Mouse (Mus musculus) mature B cell (primary cell): ENCODE results near the gene Eps8l1.

ENCODE experiments used
- in situ Hi-C: fragments of 300-500 bp; cut with MboI; formaldehyde crosslinking; loops from 2 replicates; pipeline ENCODE4 v1.14.3; 2019

Gene Eps8l1

GRCm38 (mm10) chr7:4478021-4478795 is 17.7 kb downstream of the Eps8l1 start:
- in situ Hi-C loops: no loop called here

- in situ Hi-C loops: no loop called here
Observed at GRCm38 (mm10) chr7:4478796-4479291, 18.4 kb downstream of the Eps8l1 start.

GRCm38 (mm10) chr7:4479674-4480073 is 19.2 kb downstream of the Eps8l1 start:
- in situ Hi-C loops: no loop called here

- in situ Hi-C loops: no loop called here
Observed at GRCm38 (mm10) chr7:4482281-4482680, 21.8 kb downstream of the Eps8l1 start.

GRCm38 (mm10) chr7:4491308-4491707 is 30.8 kb downstream of the Eps8l1 start:
- in situ Hi-C loops: no loop called here

- in situ Hi-C loops: no loop called here
Observed at GRCm38 (mm10) chr7:4492284-4493224, 32.1 kb downstream of the Eps8l1 start.

- in situ Hi-C loops: no loop called here
Observed at GRCm38 (mm10) chr7:4493991-4494390, 33.5 kb downstream of the Eps8l1 start.

GRCm38 (mm10) chr7:4496468-4496867 is 36.0 kb downstream of the Eps8l1 start:
- in situ Hi-C loops: no loop called here

GRCm38 (mm10) chr7:4497271-4497903 is 36.9 kb downstream of the Eps8l1 start:
- in situ Hi-C loops: no loop called here

GRCm38 (mm10) chr7:4498251-4498650 is 37.8 kb downstream of the Eps8l1 start:
- in situ Hi-C loops: no loop called here

- in situ Hi-C loops: no loop called here
Observed at GRCm38 (mm10) chr7:4499034-4499433, 38.6 kb downstream of the Eps8l1 start.

- in situ Hi-C loops: no loop called here
Observed at GRCm38 (mm10) chr7:4500892-4501471, 40.5 kb downstream of the Eps8l1 start.

- in situ Hi-C loops: no loop called here
Observed at GRCm38 (mm10) chr7:4501558-4502397, 41.3 kb downstream of the Eps8l1 start, which contains the start of gene Ppp1r12c. Gene Ppp1r12c (minus strand): TSS chr7:4501680.

- in situ Hi-C loops: no loop called here
Observed at GRCm38 (mm10) chr7:4502421-4503090, 42.1 kb downstream of the Eps8l1 start.

GRCm38 (mm10) chr7:4503100-4503499 is 42.6 kb downstream of the Eps8l1 start:
- in situ Hi-C loops: no loop called here

GRCm38 (mm10) chr7:4503858-4504257 is 43.4 kb downstream of the Eps8l1 start:
- in situ Hi-C loops: no loop called here

GRCm38 (mm10) chr7:4504646-4505435 is 44.4 kb downstream of the Eps8l1 start:
- in situ Hi-C loops: no loop called here

- in situ Hi-C loops: no loop called here
Observed at GRCm38 (mm10) chr7:4507220-4507619, 46.7 kb downstream of the Eps8l1 start.

- in situ Hi-C loops: no loop called here
Observed at GRCm38 (mm10) chr7:4508062-4508738, 47.7 kb downstream of the Eps8l1 start.
